Mouse (Mus musculus): Measurements from ENCODE around the gene Itpr2.

Itpr2 gene

GRCm38 (mm10) chr6:146230903-146231302, 271.1 kb downstream of the Itpr2 start:
- in situ Hi-C loops (cut with MboI, MseI) = loop anchor here (10.0 kb wide), 1 partner anchor 1756 kb away; no protein-coding TSS in a partner anchor

GRCm38 (mm10) chr6:146230373-146230788, 271.6 kb downstream of the Itpr2 start:
- in situ Hi-C loops (cut with MboI, MseI) = loop anchor here (10.0 kb wide), 1 partner anchor 1756 kb away; no protein-coding TSS in a partner anchor

GRCm38 (mm10) chr6:146229967-146230366, 272.1 kb downstream of the Itpr2 start:
- in situ Hi-C loops (cut with MboI, MseI) = loop anchor here (10.0 kb wide), 1 partner anchor 1755 kb away; no protein-coding TSS in a partner anchor

- in situ Hi-C loops (cut with MboI, MseI) = no loop called here
Measured at GRCm38 (mm10) chr6:146229519-146229918, 272.5 kb downstream of the Itpr2 start.

- in situ Hi-C loops (cut with MboI, MseI) = no loop called here
Measured at GRCm38 (mm10) chr6:146228048-146228447, 274.0 kb downstream of the Itpr2 start.

GRCm38 (mm10) chr6:146222403-146223063, 279.5 kb downstream of the Itpr2 start:
- in situ Hi-C loops (cut with MboI, MseI) = no loop called here

- in situ Hi-C loops (cut with MboI, MseI) = no loop called here
Measured at GRCm38 (mm10) chr6:146221371-146222336, 280.4 kb downstream of the Itpr2 start.

GRCm38 (mm10) chr6:146220071-146220470, 282.0 kb downstream of the Itpr2 start:
- in situ Hi-C loops (cut with MboI, MseI) = no loop called here

- in situ Hi-C loops (cut with MboI, MseI) = no loop called here
Measured at GRCm38 (mm10) chr6:146219534-146219933, 282.5 kb downstream of the Itpr2 start.

GRCm38 (mm10) chr6:146215302-146215701, 286.7 kb downstream of the Itpr2 start:
- in situ Hi-C loops (cut with MboI, MseI) = no loop called here

- in situ Hi-C loops (cut with MboI, MseI) = no loop called here
Measured at GRCm38 (mm10) chr6:146212339-146212738, 289.7 kb downstream of the Itpr2 start.

- in situ Hi-C loops (cut with MboI, MseI) = no loop called here
Measured at GRCm38 (mm10) chr6:146211233-146211632, 290.8 kb downstream of the Itpr2 start.

GRCm38 (mm10) chr6:146208983-146209382, 293.0 kb downstream of the Itpr2 start:
- in situ Hi-C loops (cut with MboI, MseI) = loop anchor here (10.0 kb wide), 1 partner anchor 194 kb away; no protein-coding TSS in a partner anchor

GRCm38 (mm10) chr6:146207204-146207959, 294.6 kb downstream of the Itpr2 start:
- in situ Hi-C loops (cut with MboI, MseI) = loop anchor here (10.0 kb wide), 1 partner anchor 193 kb away; no protein-coding TSS in a partner anchor

- in situ Hi-C loops (cut with MboI, MseI) = loop anchor here (10.0 kb wide), 1 partner anchor 190 kb away; no protein-coding TSS in a partner anchor
Measured at GRCm38 (mm10) chr6:146205136-146205535, 296.9 kb downstream of the Itpr2 start.

- in situ Hi-C loops (cut with MboI, MseI) = loop anchor here (10.0 kb wide), 1 partner anchor 190 kb away; no protein-coding TSS in a partner anchor
Measured at GRCm38 (mm10) chr6:146204470-146204869, 297.6 kb downstream of the Itpr2 start.

GRCm38 (mm10) chr6:146197868-146198379, 304.1 kb downstream of the Itpr2 start:
- in situ Hi-C loops (cut with MboI, MseI) = loop anchor here (5.0 kb wide), 1 partner anchor 64 kb away; no protein-coding TSS in a partner anchor

- in situ Hi-C loops (cut with MboI, MseI) = loop anchor here (5.0 kb wide), 1 partner anchor 66 kb away; no protein-coding TSS in a partner anchor
Measured at GRCm38 (mm10) chr6:146196701-146197100, 305.3 kb downstream of the Itpr2 start.

- in situ Hi-C loops (cut with MboI, MseI) = loop anchor here (5.0 kb wide), 1 partner anchor 66 kb away; no protein-coding TSS in a partner anchor
Measured at GRCm38 (mm10) chr6:146195854-146196457, 306.1 kb downstream of the Itpr2 start.

GRCm38 (mm10) chr6:146191931-146192330, 310.1 kb downstream of the Itpr2 start:
- in situ Hi-C loops (cut with MboI, MseI) = no loop called here

All from regulatory T cell (primary cell).